Mouse (Mus musculus): ENCODE data around the gene Pomp. TPM values are rescaled to one million over a fixed set of nuclear protein-coding genes. Genes with fewer than 3 reads are reported as not detected.
"Not testable (repeated sequence)": the region's sequence is repeated elsewhere in the genome, so short reads cannot be mapped to it uniquely, and the experiment has no call there.

Pomp gene
- total RNA-seq, 4 experiments from 2014 or later: 126 to 181 (median 148) TPM

GRCm38 (mm10) chr5:147860076-147860448 lies 199 bp upstream of the Pomp start:
- DNase-seq (ENCODE audit: low spot score): no peak

- no peak for DNase-seq (ENCODE audit: low spot score)
Measured at GRCm38 (mm10) chr5:147868674-147869073, 8.4 kb downstream of the Pomp start.

- DNase-seq (ENCODE audit: low spot score): no peak
Measured at GRCm38 (mm10) chr5:147869568-147869967, 9.3 kb downstream of the Pomp start.

GRCm38 (mm10) chr5:147870296-147870695 lies 10.0 kb downstream of the Pomp start:
- DNase-seq (ENCODE audit: low spot score): no peak

DNA sequence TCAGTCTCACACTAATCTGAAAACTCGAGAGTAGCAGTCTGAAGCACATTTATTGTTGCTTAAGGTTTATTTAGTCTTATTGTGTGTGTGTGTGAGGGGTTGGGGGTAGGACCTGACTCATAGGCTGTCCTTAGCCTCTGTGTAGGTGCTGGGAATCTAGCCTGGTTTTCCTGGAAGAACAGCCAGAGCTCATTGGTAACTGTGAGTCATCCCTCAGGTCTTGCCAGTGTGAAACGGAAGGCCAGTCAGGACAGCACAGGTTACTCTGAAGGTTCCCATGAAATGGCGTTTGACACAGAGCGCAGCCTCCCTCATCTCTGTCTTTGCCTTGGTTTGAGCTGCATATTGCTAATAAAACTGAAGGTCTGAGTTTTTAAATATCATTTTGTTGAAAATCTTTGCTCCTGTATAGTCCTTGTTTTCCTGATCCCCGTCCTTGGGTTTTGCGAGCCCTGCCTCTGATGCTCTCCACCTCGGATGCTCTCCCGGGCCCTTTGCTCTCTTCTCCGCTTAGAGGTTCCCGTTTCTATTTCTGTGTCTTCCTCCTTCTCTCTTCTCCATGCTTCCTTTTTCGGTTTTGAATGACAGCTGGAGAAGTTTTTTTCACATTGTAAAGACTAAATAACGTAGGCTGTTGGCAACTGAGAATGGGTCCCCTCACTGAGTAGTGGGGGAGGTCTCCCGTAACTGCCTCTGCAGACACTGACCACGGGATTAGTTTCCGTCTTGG lies 11.0 kb downstream of the Pomp start:
- no peak for DNase-seq (ENCODE audit: low spot score)

DNA sequence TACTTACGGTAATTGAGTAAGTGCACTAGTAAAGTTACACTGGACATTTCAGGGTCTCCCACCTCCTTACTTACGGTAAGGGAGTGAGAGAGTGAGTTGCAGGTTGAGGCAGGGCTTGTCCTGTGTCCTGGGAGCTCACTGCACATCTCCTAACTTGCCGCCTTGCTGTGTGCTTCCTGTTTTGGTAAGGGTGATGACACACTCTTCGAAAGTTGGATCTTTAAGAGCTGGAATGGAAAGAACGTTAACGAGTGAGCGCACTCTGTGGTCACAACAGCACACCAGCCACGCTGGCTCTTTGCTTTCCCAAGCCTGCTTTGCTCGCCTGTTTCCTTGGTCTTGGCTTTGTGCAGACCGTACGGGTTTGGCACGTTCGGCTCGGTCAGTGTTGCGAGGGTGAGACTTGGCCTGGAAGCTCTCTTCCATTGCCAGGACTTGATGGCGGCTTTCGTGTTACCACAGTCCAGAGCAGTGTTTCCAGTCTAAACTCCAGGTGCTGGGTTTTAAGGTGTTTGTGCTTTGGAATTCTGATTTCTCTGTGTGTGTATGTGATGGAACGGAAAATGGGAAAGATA lies 14.3 kb downstream of the Pomp start:
- DNase-seq (ENCODE audit: low spot score): no peak

GRCm38 (mm10) chr5:147875210-147875609 lies 14.9 kb downstream of the Pomp start:
- DNase-seq (ENCODE audit: low spot score): no peak

- DNase-seq (ENCODE audit: low spot score): no peak
Measured at GRCm38 (mm10) chr5:147877520-147877919, 17.3 kb downstream of the Pomp start.

DNA sequence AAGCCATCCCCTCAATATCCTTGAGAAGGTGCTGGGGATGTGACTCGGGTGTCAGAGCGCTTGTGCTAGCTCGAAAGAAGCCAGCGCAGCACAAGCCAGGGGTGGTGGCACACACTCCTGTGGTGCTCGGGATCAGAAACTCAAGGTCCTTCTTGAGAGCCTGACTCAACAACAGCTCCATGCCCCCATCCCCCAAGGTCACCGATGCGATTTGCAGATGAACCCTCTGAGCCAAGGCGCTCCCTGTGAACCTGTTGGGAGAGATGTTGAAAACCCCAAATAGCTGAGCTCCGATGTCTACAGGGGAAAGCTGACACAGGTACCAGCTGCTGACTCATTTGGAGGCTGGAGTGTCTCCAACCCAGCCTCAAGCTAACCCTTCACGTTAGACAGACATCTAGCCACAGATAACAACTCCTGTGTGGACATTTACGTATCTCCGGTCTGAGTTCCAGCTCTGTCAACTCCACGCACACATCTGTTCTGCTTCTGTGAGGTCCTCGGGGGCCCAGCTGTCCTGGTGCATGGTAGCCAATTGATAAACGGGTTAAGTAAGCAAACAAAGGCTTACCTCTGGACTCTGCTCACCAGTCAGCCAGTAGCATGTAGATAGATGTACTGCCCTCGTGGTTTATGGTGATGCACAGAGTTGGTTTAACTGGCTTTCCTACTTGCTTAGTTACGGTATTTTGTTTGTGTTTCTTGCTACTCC lies 19.9 kb downstream of the Pomp start:
- no peak for DNase-seq (ENCODE audit: low spot score)

- DNase-seq (ENCODE audit: low spot score): no peak
Measured at GRCm38 (mm10) chr5:147883581-147883980, 23.3 kb downstream of the Pomp start.

DNA sequence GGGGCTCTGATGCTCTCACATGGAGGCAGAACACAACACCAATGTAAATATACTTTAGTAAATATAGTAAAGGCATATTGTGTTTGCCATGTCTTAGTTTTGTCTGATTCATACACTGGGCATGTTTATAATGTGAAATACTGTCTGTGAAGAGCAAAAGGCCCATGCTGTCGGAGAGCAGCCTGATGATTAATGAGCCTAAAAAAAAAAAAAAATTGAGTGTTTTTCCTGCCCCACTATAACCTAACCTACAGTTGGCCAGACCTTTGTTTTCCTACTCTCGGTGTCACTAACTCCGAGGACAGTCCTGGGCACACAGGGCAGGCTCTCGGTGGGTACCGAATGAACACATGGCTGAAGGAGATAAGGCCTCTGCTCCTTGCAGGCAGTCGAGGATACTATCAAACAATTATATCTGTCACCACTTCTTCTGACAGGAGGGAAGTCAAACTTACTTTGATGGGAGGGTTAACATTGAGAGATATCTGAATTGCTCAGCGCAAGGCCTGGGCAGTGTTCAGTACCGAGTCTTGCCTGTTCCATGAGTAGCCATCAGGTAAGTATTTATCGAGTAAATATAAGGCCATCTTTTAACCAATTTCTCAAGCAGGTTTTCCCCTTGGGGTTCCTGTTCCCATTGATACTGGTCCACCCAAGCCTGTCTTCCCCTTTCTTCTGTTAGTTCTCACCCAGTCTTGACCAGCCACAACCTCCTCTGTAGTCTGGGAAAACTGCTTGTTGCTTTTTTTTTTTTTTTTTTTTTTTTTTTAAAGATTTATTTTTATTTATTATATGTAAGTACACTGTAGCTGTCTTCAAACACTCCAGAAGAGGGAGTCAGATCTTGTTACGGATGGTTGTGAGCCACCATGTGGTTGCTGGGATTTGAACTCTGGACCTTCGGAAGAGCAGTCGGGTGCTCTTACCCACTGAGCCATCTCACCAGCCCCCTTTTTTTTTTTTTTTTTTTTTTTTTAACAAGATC lies 28.3 kb downstream of the Pomp start:
- no peak for DNase-seq (ENCODE audit: low spot score)

GRCm38 (mm10) chr5:147892735-147893134 lies 32.5 kb downstream of the Pomp start:
- no peak for DNase-seq (ENCODE audit: low spot score)

DNA sequence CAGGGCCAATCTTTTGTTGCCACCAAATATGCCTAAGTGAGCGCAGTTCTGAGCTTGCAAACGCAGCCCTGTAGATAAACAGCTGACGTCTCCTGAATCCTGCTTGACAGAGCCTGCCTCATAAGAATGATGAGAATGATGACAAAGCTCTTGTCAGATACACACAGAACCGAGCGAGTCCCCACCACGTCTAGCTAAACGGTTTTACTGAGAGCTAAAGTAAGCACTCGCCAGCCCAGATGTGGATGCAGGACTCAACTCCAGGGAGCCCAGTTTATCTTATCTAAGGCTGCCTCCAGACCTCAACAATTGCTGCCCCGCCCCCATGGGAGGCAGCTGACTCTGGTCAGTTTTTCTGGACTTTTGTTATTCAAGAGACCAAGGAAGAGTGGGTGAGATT lies 32.9 kb downstream of the Pomp start:
- DNase-seq (ENCODE audit: low spot score): no peak

DNA sequence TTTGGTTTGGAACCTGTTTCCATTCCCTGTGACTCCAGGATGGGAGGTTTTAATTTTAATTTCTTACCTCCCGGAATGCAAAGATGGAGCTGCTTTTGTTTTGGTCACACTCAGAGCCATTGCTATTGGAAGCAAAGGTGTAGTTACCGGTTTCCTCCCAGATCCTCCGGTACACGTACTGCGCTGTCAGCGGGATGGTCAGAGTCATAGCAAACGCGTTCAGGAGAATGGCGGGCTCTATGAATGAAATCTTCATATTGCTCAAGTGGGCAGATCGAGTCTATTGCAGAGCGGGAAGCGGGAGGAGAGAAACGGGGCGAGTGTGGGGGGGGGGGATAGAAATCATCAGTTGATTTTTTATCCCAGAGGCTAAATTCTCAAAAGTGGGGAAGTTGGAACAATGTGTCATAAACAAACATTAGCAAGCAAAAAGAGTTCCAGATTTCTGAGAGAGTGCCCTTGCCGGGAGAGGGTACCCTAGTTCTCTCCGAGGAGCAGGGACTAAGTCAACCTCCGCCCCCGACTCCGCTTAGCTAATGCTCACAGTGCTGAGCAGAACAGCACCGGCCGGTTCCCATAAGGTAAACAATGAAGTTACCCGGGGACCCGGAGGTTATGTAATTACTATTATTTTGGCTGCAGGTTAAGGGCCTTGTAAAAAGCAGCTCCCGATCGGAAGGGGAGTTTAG lies 33.6 kb downstream of the Pomp start:
- DNase-seq (ENCODE audit: low spot score): peak; percentile 57

- peak; percentile 97 for DNase-seq (ENCODE audit: low spot score)
Measured at GRCm38 (mm10) chr5:147894455-147895076, 34.3 kb downstream of the Pomp start, which contains the start of gene Slc46a3. Gene Slc46a3 (minus strand): TSS chr5:147894815.

DNA sequence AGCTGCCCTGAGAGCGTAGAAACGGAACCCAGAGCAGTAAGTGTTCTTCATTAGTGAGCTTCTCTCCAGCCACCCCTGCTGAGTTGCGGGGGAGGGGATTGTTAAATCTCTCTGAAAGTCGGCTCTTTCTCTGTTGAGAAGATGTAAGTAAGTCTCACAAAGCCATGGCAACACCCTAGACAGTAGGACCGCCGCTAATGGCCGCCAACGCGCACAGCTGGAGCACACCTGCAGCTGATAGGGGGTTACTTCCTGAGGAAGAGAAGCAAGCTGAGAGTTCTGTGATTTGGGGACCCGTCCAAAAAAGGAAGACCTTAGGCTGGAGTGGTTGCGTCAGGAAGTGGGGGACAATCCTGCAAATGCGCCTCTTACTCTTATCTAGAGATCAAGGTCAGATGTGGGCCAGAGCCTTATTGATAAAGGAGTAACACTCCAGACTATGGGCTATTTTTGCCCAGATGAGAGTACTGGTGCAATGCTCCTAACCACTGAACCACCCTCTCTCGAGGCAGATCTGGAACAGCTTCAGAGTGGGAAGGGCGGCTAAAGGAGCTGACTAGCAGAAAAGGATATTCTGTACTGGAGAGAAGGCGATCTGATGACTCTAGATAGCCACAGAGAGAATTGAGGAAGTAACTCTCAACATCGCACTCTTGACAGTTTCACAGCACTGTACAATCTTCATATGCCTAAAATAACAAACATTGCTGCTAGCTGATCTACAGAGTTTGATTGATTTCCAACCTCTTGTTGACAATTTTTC lies 35.4 kb downstream of the Pomp start:
- no peak for DNase-seq (ENCODE audit: low spot score)

DNA sequence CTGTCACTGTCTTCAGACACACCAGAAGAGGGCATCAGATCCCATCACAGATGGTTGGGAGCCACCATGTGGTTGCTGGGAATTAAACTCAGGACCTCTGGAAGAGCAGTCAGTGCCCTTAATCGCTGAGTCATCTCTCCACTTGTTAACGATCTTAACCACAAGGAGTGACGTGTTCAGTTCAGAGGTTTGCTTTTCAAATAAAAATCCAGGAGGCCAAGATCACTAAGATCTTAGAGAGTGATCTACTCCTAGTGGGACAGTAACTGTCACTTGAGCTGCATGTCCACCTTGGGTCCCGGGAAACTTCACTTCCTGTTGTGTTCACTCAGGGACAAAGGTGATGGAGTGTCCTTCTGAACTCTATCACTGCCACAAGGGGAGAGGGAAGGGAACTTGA lies 36.2 kb downstream of the Pomp start:
- not testable (repeated sequence) for DNase-seq (ENCODE audit: low spot score)

DNA sequence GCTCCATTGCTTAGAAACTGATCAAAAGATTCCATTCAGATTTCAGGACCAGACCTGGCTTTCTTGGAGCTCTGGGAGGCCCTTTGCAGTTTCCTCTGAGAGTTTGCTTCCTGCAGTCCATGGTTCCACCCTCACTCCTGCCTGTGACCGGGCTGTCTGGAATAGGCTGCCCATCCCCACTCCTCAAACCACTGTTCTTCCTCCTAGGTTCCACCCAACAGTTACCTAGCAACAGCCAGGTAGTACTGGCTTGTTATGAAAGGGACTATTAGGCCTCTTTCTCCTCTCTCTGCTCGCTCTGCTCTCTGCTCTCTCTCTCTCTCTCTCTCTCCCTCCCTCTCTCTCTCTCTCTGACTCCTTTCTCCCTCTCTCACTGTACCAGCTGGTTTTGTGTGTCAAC lies 38.0 kb downstream of the Pomp start:
- DNase-seq (ENCODE audit: low spot score): no peak

GRCm38 (mm10) chr5:147898968-147899549 lies 38.8 kb downstream of the Pomp start:
- no peak for DNase-seq (ENCODE audit: low spot score)
